Mouse (Mus musculus) frontal cortex, postnatal 10 days (tissue): ENCODE results near the gene Wnt10a.

Experiments
- DNase-seq, 2 experiments: peaks; one replicate each; pipeline ENCODE4 v3.0.0; 2022; ENCODE audit warnings: low spot score in 2 of 2, mixed read lengths in 1 of 2

Wnt10a gene

DNA sequence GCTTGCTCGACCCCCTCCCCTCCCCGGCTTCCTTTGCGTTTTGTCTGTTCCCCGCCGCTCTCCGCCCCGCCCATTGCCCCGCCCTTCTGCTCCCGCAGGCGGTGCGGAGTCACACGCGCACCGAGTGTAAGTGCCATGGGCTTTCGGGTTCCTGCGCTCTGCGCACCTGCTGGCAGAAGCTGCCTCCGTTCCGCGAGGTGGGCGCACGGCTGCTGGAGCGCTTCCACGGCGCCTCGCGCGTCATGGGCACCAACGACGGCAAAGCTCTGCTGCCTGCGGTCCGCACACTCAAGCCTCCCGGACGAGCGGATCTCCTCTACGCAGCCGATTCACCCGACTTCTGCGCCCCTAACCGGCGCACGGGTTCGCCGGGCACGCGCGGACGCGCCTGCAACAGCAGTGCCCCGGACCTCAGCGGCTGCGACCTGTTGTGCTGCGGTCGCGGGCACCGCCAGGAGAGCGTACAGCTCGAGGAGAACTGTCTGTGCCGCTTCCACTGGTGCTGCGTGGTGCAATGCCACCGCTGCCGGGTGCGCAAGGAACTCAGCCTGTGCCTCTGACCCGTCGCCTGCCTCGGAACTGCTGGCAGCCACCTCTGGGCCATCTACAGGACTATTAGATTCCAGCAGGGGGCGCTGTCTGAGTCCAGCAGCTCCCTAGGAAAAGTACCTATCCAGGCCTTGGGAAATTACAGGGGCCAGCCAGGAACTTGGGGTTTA is 7.1 kb upstream of the Wnt10a start:
- peak in 1 of 2 experiments; percentile 49 for DNase-seq

DNA sequence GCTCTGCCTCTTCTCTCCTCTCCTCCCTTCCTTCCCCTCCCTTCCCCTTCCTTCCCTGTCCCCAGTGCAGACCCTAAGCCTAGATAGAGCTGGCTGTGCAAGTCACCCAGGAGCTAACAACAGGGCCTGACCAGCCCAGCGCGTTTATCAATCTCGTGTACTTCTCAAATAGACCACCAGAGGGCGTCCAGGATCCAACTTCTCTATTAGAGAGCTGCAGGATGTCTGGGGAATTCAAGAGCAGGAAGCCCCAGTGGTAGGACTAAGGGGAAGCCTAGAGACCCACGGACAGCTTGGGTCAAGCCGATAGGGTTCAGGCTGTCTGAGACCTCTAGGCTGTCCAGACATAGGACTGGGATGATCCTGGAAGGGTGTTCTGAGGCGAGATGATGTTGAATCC is 3.5 kb upstream of the Wnt10a start:
- peak; percentile 64 to 79 for DNase-seq

DNA sequence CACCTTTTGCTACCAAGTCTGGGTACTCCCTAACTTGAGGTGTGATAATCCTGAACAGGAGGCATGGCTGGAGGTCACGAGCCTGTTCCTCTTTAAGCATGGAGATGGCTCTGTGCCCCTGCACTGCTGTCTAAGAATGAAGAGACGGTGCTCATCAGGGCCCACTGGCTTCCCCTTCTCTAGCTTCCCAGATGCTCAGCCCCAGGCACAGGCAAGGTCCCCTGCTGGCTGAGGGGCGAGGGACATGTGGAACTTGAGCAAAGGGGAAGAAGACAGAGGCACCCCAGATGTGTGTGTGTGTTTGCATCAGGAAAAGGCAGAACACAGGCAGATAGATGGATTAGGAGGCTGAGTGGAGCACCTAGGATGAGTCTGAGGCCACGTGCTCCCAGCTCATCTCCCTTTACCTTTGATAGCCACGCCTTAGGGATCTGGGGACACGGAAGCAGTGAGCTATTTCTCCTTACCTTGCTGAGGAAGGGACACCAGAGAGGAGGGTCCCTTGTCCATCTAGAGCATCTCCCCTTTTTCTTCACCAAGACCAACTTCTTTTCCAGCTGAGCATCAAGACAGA is 2.6 kb upstream of the Wnt10a start:
- no peak for DNase-seq

DNA sequence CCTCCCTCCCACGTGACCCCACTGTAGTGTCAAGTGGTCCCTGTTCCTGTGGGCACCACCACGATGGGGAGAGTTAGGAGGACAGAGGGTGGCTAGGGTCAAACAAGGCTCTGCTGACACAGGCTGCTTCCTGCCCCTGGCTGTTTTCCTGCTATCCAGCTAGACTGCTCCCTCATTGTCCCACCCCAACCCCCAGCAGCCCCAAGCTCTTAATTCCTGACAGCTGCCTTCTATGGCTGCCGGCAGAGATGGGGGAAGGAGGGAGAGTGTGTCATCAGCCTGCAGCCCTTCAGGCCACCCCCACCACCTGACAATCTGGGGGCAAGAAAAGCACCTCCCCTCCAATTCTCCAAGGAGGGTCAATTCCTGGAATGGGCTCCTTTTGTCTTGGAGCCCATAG is 1.2 kb upstream of the Wnt10a start:
- no peak for DNase-seq

DNA sequence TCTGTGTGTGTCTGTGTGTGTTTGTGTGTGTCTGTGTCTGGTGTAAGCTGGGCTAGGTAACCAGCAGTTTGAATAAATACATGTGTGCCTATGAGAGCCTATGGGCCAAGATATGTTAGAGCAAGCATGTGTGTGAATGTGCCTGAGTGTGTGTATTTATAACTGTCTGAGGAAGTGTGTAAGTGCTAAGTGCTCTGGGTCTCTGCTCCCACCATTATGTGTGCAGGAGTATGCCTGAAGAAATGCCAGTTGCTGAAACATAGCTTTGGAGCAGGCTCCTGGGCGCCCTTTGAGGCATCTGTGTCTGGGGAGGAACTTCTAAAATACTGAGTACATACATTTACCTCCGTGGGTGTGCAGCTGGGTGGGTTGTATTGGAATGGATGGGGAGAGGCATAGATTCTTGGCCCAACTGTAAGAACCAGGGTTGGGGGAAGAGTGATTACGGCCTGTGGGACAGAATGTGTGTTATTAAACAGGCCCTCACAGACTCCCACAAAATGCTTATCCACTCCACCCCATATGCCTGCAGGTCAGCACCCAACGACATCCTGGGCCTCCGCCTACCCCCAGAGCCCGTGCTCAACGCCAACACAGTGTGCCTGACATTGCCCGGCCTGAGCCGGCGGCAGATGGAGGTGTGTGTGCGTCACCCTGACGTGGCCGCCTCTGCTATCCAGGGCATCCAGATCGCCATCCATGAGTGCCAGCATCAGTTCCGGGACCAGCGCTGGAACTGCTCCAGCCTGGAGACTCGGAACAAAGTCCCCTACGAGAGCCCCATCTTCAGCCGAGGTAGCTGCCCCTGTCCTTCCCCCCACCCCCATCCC is 1.7 kb downstream of the Wnt10a start:
- no peak for DNase-seq

DNA sequence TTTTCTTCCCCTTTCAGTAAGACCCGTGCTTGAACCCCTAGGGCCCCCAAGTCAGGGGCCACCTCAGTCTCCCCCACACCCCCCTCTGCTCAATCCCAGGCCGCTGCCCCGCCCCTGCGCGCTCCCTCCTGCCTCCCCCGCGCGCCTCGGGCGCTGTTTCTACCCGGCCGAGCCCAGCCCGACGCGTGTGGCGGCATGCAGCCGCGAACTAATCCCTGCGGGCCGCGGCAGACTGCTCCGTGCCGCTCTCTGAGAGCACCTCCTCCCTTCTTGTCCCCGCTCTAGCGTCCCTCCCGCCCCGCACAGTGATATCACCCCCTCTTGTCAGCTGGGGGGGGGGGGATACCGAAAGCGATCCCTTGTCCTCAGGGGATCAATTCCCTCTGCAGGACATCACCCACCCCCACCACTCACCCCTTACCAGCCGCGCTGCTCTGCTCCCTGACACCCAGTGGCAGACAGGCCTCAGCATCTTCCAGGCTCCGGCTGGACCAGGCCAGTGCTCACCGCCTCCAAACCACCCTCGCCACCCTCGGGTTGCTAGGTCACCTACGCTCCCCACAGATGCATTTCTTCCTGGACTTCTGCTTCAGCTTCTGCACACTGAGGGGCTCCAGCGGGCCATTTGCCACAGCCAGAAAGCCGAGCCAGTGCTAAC is 3.3 kb downstream of the Wnt10a start:
- DNase-seq = no peak

DNA sequence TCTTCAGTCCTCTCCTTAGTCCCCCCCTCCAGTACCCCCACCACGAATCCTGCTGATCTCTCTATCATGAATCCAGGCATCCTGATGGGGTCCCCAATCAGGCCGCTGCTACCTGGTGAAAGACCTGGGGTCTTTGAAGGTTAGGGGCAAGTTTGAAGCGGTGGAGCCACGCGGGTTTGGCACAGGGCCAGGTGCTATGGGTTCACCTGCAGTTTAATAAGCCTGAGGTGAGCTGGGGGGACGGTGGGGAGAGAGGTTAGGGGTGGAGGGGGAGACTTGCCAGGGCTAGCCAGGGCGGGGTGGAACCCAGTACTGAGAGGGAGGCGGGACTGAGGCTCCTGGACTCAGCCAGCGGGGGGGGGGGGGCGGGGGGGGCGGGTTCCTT is 3.8 kb downstream of the Wnt10a start:
- no peak for DNase-seq

DNA sequence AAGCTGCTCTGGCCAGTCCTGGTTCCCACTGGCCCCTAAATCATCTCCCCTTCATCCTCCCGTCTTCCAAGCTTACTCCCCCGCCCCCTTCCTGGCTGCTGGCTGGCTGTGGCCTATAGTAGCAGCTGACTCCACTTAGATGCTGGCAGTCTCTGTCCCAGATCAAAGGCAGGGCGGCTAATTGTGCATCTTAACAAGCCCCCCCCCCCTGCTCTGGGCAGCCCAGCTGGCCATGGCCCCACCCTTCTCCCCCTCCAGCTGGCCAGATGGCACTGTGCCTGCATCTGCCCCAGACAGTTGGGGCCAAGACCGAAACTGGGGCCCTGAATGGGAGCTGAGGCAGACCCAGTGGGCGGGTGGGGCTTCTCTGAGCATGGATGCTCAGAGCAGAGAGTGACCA is 6.1 kb downstream of the Wnt10a start:
- DNase-seq = peak; percentile 49 to 57

DNA sequence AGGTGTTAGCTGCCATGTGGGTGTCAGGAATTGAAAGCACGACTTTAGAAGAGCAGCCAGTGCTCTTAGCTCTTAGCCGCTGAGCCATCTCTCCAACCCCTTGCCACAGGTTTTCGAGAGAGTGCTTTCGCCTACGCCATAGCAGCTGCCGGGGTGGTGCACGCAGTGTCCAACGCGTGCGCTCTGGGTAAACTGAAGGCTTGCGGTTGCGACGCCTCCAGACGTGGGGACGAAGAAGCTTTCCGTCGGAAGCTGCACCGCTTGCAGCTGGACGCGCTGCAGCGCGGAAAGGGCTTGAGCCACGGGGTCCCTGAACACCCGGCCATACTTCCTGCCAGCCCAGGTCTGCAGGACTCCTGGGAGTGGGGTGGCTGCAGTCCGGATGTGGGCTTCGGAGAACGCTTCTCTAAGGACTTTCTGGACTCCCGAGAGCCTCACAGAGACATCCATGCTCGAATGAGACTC is 9.1 kb downstream of the Wnt10a start:
- DNase-seq = no peak

DNA sequence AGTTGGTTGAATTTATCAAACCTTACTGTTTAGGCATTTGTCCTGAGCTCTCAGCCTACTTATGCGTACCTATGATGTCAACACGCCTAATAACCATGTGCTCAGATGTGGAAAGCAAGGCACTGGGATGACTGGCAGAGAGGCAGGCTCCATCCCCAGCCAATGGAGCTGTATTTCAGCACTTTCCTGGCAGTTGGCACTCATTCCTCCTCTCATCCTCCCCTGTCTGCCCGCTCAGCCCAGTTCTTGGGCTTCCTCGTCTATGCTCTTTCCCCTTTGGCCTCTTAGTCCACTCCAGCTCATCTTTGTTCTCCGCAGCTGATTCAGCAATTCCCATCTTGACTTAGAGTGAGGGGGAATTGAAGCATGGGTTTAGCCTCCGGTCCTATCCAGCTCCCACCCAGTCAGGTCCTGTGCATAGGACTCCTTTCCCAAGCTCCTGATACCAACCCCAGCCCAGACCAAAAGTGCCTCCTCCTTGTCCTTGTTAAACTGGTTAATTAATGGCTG is 10.4 kb downstream of the Wnt10a start:
- DNase-seq = no peak

DNA sequence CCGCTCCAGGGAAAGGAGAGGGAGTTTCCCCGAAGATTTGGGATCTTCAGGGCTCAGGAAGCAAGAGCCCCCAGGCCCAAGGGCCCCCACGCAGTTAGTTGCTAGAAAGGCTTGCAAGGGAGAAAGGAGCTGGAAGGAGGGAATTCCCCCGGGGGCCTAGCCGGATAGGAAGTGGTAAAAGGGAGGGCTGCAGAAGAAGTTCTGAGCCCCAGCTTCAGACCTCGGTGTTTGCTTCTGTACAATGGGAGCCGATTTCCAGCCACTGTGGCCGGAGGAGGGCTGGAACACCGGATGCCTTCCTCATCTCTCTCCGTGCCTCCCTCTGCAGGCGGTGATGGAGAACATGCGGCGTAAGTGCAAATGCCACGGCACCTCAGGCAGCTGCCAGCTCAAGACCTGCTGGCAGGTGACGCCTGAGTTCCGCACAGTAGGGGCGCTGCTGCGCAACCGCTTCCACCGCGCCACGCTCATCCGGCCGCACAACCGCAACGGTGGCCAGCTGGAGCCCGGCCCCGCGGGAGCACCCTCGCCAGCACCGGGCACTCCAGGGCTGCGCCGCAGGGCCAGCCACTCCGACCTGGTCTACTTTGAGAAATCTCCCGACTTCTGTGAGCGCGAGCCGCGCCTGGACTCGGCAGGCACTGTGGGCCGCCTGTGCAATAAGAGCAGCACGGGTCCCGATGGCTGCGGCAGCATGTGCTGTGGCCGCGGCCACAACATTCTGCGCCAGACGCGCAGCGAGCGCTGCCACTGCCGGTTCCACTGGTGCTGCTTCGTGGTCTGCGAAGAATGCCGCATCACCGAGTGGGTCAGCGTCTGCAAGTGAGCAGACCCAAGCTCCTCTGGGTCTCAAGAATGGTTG is 11.7 kb downstream of the Wnt10a start:
- peak in 1 of 2 experiments; percentile 59 for DNase-seq

DNA sequence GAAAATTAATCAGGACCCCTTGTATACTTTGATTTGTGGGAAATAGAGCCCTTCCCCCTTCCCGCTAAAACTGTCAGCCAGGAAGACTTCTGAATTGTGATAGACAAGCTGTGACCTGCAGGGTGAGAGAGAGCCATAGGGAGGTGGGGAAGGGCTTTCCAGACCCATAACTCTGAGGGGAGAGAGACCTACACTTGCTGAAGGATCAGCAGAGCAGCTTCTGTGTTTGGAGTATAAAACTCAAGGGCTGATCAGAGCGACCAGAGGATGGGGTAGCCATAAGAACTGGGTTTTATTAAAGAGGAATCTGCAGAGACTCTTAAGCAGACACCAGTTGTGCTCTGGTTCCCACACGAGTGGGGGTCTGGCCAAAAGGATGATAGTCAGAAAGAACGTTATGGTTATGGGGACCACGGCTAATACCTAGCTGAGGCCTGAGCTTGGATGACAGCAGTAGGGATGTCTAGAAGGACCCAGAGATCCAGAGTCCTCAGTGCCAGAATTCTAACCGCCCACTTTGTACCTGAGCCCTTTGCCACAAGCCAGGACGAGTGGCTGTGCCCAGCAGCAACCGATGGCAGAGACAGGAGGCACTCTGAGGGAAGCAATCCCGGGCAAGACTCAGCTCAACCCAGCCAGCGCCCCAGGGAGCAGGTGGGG is 13.0 kb downstream of the Wnt10a start:
- DNase-seq = no peak

DNA sequence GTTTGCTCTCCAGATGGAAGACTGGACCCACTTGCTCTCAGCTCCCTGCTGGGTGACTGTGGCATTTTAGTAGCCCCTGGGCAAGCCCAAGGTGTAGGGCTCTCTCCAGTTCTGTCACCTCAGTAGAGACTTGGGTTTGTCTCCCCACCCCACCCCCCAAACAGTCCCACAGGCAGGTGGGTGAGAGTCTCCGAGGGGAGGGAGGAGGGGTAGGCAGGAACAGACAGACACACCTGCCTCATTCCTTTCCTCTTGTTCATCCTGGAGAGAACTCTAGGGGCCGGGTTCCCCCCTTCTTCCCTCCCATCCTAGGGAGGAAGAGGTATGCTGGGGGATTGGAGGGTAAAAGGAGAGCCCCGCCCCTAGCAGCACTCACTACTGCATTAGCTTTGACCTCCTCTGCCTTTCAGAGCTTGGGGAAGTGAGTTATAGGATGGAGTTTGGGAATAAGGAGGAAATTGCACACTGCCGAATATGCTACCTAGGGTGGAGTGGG is 14.1 kb downstream of the Wnt10a start:
- DNase-seq = no peak

DNA sequence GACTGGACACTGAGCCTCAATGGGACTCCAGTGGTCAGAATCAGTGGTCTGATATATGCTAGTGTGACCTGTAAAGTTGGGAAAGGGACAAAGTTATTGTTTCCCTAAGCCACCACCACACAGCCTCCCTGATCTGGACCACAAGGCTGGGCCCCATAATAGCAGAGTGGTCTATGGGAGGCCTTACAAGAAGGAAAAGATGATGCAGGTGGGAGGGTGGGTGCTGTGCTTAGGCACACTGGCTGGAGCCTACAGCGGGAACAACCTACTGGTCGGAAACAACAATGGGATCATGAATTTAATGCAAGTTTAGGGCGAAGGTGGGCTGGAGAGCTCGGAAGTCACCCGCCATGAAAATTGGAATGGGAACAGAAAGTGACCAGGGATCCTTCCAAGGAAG is 14.5 kb downstream of the Wnt10a start:
- no peak for DNase-seq

DNA sequence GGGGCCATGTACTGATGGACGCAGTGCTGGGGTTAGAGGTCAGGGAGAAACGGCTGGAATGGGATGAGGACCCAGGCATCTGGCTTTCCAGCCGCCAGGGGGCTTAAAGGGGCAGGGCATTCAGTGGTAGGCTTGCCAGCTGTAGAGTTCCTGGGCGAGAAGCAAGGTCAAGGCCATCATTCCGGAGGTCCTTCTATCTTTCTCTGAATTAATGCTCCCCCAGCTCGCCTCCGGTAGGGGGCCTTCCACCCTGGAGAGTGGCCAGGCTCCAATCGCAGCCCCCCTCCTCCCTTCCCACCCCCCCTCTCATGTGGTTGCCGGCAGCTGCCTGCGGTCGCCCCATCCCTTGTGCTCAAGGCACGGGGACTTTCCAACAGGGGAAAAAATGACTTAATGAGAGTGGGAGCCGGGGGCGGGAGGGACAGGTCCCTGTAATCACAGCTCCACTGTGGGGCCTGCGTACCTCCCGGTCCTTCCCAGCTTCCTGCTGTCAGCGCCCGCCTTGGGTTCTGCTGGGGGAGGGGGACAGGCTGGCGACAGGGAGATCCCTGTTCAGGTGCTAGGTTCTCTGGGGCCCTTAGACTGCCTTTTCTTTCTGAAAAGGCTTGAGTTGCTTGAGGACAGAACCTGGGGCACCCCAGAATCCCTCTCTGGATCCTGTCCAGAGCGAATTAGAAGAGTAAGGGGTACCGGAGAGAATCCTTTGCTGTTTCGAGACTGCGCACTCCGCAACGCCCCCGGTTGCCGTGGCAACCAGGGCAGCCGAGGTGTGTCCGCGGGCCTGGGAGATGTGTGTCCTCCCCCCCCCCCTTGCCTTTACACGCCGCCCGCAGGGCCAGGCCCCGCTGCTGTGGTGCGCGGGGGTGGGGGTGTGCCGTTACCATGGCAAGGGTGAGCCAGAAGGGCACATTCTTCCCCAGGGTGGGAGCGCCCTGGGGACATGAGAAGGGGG is 15.3 kb downstream of the Wnt10a start:
- DNase-seq = peak; percentile 54 to 66

DNA sequence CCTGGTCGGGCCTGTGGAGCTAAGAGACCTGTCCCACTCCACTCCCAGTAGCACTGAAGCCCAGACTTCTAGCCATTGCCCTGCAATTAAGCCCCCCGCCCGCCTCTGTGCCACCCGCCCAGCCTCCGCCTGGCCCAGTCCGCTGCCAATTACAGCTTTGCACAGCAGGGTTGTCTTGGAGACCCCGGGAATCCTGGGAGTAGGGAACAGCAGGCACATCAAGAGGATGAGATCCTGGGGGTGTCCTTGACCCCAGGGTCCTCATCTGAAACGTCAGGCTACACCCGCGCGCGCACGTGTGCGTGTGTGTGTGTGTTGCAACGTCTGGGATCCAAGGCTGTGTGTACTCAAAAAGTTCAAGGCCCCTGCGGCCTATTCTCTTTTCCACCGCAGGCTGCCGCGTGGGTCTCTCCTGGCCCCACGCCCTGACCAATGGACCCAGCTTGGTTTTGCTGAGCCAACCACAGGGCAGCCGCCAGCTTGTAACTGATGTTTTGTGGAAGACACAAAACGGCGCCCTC is 16.3 kb downstream of the Wnt10a start:
- peak in 1 of 2 experiments; percentile 41 for DNase-seq

DNA sequence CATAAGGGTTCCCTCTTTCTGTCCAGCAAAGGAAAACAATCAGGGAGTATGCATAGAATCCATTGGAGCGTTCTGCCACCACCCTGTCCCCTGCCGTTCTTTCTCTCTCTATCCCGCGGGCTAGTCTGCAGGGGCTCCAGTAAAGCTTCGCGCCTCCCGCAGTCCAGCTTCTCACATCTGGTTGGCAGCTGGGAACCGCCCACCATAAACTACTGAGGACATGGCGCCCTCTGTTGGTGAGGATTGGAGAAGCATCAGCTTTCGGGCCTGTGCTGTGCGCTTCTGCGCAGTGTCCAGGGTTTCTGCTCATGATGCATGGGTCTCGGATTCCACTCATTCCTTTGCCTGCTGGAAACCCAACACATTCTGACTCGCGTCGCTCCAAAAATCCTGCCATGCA is 16.8 kb downstream of the Wnt10a start:
- DNase-seq = peak; percentile 80 to 90

DNA sequence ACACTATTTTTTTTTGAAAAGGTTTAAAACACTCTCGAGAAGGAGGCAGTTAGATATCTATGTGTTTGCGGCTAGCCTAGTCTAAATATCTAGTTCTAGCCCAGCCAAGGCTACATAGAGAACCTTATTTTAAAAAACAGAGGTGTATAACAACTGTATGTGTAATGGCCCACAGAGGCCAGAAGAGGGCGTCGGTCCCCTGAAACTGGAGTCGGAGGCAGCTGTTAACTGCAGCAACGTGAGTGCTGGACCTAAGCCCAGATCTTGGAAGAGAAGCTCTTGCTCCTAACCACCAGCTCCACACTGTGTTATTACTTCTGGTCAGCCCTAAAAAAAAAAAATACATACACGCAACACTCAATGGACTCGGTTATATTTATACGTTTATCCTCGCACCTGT is 17.7 kb downstream of the Wnt10a start:
- no peak for DNase-seq
